Mouse (Mus musculus) testis, adult 2 months (tissue): ENCODE results near the gene Atp4b.

Experiments used
- CTCF ChIP-seq: fragments of 200-500 bp; IDR thresholded peaks from 2 replicates; pipeline ENCODE4 v1.5.1; 2012; ENCODE audit warnings: low read depth, mild to moderate bottlenecking, inconsistent platforms, low read length, moderate library complexity; ENCODE audit not compliant: control insufficient read depth, insufficient read depth, insufficient replicate concordance
- POLR2A ChIP-seq: fragments of 200-500 bp; IDR thresholded peaks from 2 replicates; pipeline ENCODE4 v1.6.1; 2012; ENCODE audit warnings: low read depth, mild to moderate bottlenecking, inconsistent platforms, low read length, moderate library complexity; ENCODE audit not compliant: control insufficient read depth

DNA sequence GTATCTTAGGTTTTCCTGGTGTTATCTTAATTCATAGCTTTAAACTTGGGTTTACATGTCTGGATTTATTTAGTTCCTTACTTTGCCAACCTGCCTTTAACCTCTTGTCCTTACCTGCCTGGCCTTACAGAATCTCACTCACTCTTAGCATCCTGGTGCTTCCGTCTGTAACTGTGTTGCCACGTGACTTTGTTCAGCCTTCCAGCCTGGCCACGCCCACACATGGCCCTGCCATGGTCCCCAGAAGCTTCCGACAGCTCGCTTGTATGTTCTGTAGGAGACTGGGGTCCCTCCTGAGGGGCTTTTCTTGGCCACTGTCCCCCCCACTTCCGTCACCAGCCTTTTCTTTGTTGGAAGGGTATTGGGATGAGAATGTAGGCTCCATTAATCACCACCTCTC is 40.4 kb downstream of the Atp4b start:
- no peak for TF ChIP-seq CTCF
- TF ChIP-seq POLR2A, result no peak
